Mouse (Mus musculus) forebrain, postnatal 0 days (tissue): ENCODE data around the gene Gm21488. TPM values are rescaled to one million over a fixed set of nuclear protein-coding genes. Genes with fewer than 3 reads are reported as not detected.
"Not testable (repeated sequence)": the region's sequence is repeated elsewhere in the genome, so short reads cannot be mapped to it uniquely, and the experiment has no call there.

Experiments used
- ATAC-seq: fragments of 200-750 bp; cut with Nextera tagmentation; 2 replicates; pipeline ENCODE4 v1.8.0; 2017; ENCODE audit warnings: mild to moderate bottlenecking, moderate library complexity
- DNase-seq: peaks from one replicate; pipeline ENCODE4 v3.0.0-alpha.2; 2015
- H3K27ac ChIP-seq: fragments of 300-500 bp; sonication (generic); 2 replicates; pipeline ENCODE4 v1.5.1; 2014; ENCODE audit warnings: low read depth, mild to moderate bottlenecking, antibody characterized with exemption, low read length, moderate library complexity, mixed read lengths
- H3K27me3 ChIP-seq: fragments of 300-500 bp; sonication (generic); 2 replicates; pipeline ENCODE4 v1.6.1; 2014; ENCODE audit warnings: mild to moderate bottlenecking, low read length, mixed read lengths; ENCODE audit not compliant: insufficient read depth
- H3K36me3 ChIP-seq: fragments of 300-500 bp; sonication (generic); 2 replicates; pipeline ENCODE4 v1.6.1; 2014; ENCODE audit warnings: mild to moderate bottlenecking, moderate library complexity; ENCODE audit not compliant: insufficient read depth
- H3K4me1 ChIP-seq: fragments of 300-500 bp; sonication (generic); 2 replicates; pipeline ENCODE4 v1.6.1; 2014; ENCODE audit warnings: antibody characterized with exemption; ENCODE audit not compliant: insufficient read depth
- H3K4me2 ChIP-seq: fragments of 300-500 bp; sonication (generic); 2 replicates; pipeline ENCODE4 v1.6.1; 2014; ENCODE audit warnings: low read depth, mild to moderate bottlenecking, moderate library complexity
- H3K4me3 ChIP-seq: fragments of 300-500 bp; sonication (generic); 2 replicates; pipeline ENCODE4 v1.5.1; 2014; ENCODE audit warnings: low read depth, low read length, mixed read lengths
- H3K9ac ChIP-seq: fragments of 300-500 bp; sonication (generic); 2 replicates; pipeline ENCODE4 v1.6.1; 2014; ENCODE audit warnings: mild to moderate bottlenecking
- H3K9me3 ChIP-seq: fragments of 300-500 bp; sonication (generic); 2 replicates; pipeline ENCODE4 v1.6.1; 2016; ENCODE audit warnings: low read length
- WGBS: fragments of 180-500 bp; shearing (Covaris S2); extraction: QIAGEN DNeasy Blood & Tissue Kit; methylation state at CpG from one replicate; pipeline ENCODE4 v1.1.7; 2014; 5-methylcytosine and 5-hydroxymethylcytosine counted together
- polyA plus RNA-seq: library from polyadenylated mRNA; unstranded; fragments of >200 nt; fragmentation: Nextera tagmentation; extraction: Ambion mirVana; gene quantifications from 2 replicates; pipeline ENCODE4 v1.2.1, GENCODE M21; 2015
- total RNA-seq: library from RNA; depleted of rRNA; stranded (reverse); fragments of >200 nt; gene quantifications from 2 replicates; pipeline ENCODE4 v1.2.3, GENCODE M21; 2014; rRNA removed

Gm21488 gene
- total RNA-seq (not detected in 2 replicates), polyA plus RNA-seq (not detected in 2 replicates)

- H3K27me3 ChIP-seq, H3K9ac ChIP-seq, ATAC-seq, H3K4me3 ChIP-seq, H3K36me3 ChIP-seq, H3K4me2 ChIP-seq, H3K27ac ChIP-seq, H3K4me1 ChIP-seq, H3K9me3 ChIP-seq, DNase-seq: not testable (repeated sequence)
- WGBS = no CpG with 5 or more reads among the region's 5 CpGs
Measured at GRCm38 (mm10) chrY:27521820-27522219, at the start of gene Gm21488. Gene Gm21488, minus strand, starts transcription at chrY:27521920.
